Mouse (Mus musculus) olfactory bulb, adult 2 months (tissue): ENCODE data around the gene Snrnp35. TPM values are rescaled to one million over a fixed set of nuclear protein-coding genes. Genes with fewer than 3 reads are reported as not detected.
"Not testable (repeated sequence)": the region's sequence is repeated elsewhere in the genome, so short reads cannot be mapped to it uniquely, and the experiment has no call there.

Experiments
- H3K27ac ChIP-seq: fragments of 200-500 bp; 2 replicates; pipeline ENCODE4 v1.5.1; 2012; ENCODE audit warnings: low read depth, low read length; ENCODE audit not compliant: insufficient read depth
- H3K4me1 ChIP-seq: fragments of 200-500 bp; 2 replicates; pipeline ENCODE4 v1.6.1; 2012; ENCODE audit warnings: low read length; ENCODE audit not compliant: control insufficient read depth, insufficient read depth
- H3K4me3 ChIP-seq: fragments of 200-500 bp; 2 replicates; pipeline ENCODE4 v1.5.1; 2012; ENCODE audit warnings: mild to moderate bottlenecking, low read depth, low read length, moderate library complexity; ENCODE audit not compliant: insufficient read depth
- CTCF ChIP-seq: fragments of 200-500 bp; IDR thresholded peaks from 2 replicates; pipeline ENCODE4 v1.5.1; 2012; ENCODE audit warnings: low read depth, mild to moderate bottlenecking, low read length, moderate library complexity; ENCODE audit not compliant: insufficient read depth
- POLR2A ChIP-seq: fragments of 200-500 bp; IDR thresholded peaks from 2 replicates; pipeline ENCODE4 v1.6.1; 2012; ENCODE audit warnings: mild to moderate bottlenecking, low read depth, low read length, moderate library complexity; ENCODE audit not compliant: insufficient read depth
- WGBS: fragments of 180-500 bp; shearing (Covaris S2); methylation state at CpG from one replicate; pipeline ENCODE4 v1.1.7; 2018; 5-methylcytosine and 5-hydroxymethylcytosine counted together
- polyA plus RNA-seq: library from polyadenylated mRNA; stranded (reverse); fragments of >200 nt; gene quantifications from 2 replicates; pipeline ENCODE4 v1.2.4, GENCODE M21; 2012; ENCODE audit warnings: low replicate concordance; ENCODE audit not compliant: missing spikeins, insufficient read depth, insufficient read length

Gene Snrnp35
- polyA plus RNA-seq, 1 experiment, result not detected

- Histone ChIP-seq H3K27ac (no peak overlapping the region), H3K4me3 (no peak overlapping the region), H3K4me1 (peaks cover 13% of the 10 kb centered on the region)
- WGBS, result 95% methylated on average over 6 of the region's 6 CpGs
- no peak for TF ChIP-seq CTCF
Observed at GRCm38 (mm10) chr5:124456762-124457161, 26.2 kb upstream of the Snrnp35 start.

- not testable (repeated sequence) for H3K4me1 ChIP-seq, H3K27ac ChIP-seq, H3K4me3 ChIP-seq
- WGBS, result 91% methylated on average over 14 of the region's 14 CpGs
Observed at GRCm38 (mm10) chr5:124460922-124461321, 22.0 kb upstream of the Snrnp35 start.

GRCm38 (mm10) chr5:124462297-124463025 is 20.5 kb upstream of the Snrnp35 start:
- no peaks in the 10 kb centered on the region for H3K4me1 ChIP-seq
- TF ChIP-seq CTCF (no peak), POLR2A (no peak)
- no peak overlapping the region for H3K27ac ChIP-seq
- no peak overlapping the region for H3K4me3 ChIP-seq
- 90% methylated on average over 8 of the region's 8 CpGs for WGBS

GRCm38 (mm10) chr5:124463462-124463861 is 19.5 kb upstream of the Snrnp35 start:
- no peak for TF ChIP-seq CTCF
- no peak for TF ChIP-seq POLR2A
- Histone ChIP-seq H3K27ac (no peak overlapping the region), H3K4me1 (no peaks in the 10 kb centered on the region; the same call in 1 of the 2 replicates), H3K4me3 (no peak overlapping the region)
- 94% methylated on average over 5 of the region's 5 CpGs for WGBS

GRCm38 (mm10) chr5:124464905-124465304 is 18.0 kb upstream of the Snrnp35 start:
- Histone ChIP-seq H3K4me3 (no peak overlapping the region), H3K4me1 (peaks cover 4% of the 10 kb centered on the region; the same call in 1 of the 2 replicates), H3K27ac (no peak overlapping the region)
- TF ChIP-seq POLR2A (no peak), CTCF (no peak)

GRCm38 (mm10) chr5:124467766-124468165 is 15.2 kb upstream of the Snrnp35 start:
- Histone ChIP-seq H3K4me1 (peaks cover 4% of the 10 kb centered on the region; the same call in 1 of the 2 replicates), H3K4me3 (no peak overlapping the region), H3K27ac (no peak overlapping the region)
- TF ChIP-seq POLR2A (no peak), CTCF (no peak)
- WGBS, result 100% methylated on average over 1 of the region's 1 CpGs

GRCm38 (mm10) chr5:124468365-124468764 is 14.6 kb upstream of the Snrnp35 start:
- WGBS, result 57% methylated on average over 7 of the region's 7 CpGs
- TF ChIP-seq POLR2A, result no peak
- TF ChIP-seq CTCF, result no peak
- peak overlapping the region; percentile 59; the same call in 1 of the 2 replicates for H3K27ac ChIP-seq

GRCm38 (mm10) chr5:124469486-124469885 is 13.4 kb upstream of the Snrnp35 start:
- Histone ChIP-seq H3K4me3 (no peak overlapping the region), H3K27ac (peak overlapping the region; percentile 34; the same call in 1 of the 2 replicates), H3K4me1 (peaks cover 4% of the 10 kb centered on the region; the same call in 1 of the 2 replicates)
- WGBS, result 93% methylated on average over 6 of the region's 6 CpGs
- TF ChIP-seq POLR2A, result no peak
- TF ChIP-seq CTCF, result no peak

More at GRCm38 (mm10) chr5:124468365-124468764, 14.6 kb upstream of the Snrnp35 start:
- H3K4me1 ChIP-seq, result peaks cover 4% of the 10 kb centered on the region; the same call in 1 of the 2 replicates
- H3K4me3 ChIP-seq, result no peak overlapping the region

GRCm38 (mm10) chr5:124470591-124471171 is 12.3 kb upstream of the Snrnp35 start:
- H3K27ac ChIP-seq, result no peak overlapping the region
- WGBS, result 71% methylated on average over 6 of the region's 6 CpGs
- no peak for TF ChIP-seq CTCF
- no peak for TF ChIP-seq POLR2A
- H3K4me1 ChIP-seq, result peaks cover 9% of the 10 kb centered on the region
- H3K4me3 ChIP-seq, result no peak overlapping the region
